Mouse (Mus musculus): ENCODE data around the gene Syngr1. TPM values are rescaled to one million over a fixed set of nuclear protein-coding genes. Genes with fewer than 3 reads are reported as not detected.
A peak's percentile ranks its signal among the peaks of the same experiment; 100 is the strongest.
"Not testable (repeated sequence)": the region's sequence is repeated elsewhere in the genome, so short reads cannot be mapped to it uniquely, and the experiment has no call there.

The Syngr1 gene
- polyA plus RNA-seq, 1 experiment from 2014 or later: 20.7 TPM

GRCm38 (mm10) chr15:80115866-80116794 is 25.0 kb downstream of the Syngr1 start:
- H3K36me3 ChIP-seq (ENCODE audit: control insufficient read depth, insufficient read depth, low read length): no peaks in the 10 kb centered on the region
- H3K4me2 ChIP-seq (ENCODE audit: low read depth, low read length): peak overlapping the region; percentile 13; the same call in 1 of the 2 replicates
- H3K9ac ChIP-seq (ENCODE audit: low read length): no peak overlapping the region
- H3K27ac ChIP-seq (ENCODE audit: low read length): no peak overlapping the region
- no peaks in the 10 kb centered on the region for H3K4me1 ChIP-seq (replicated peaks; ENCODE audit: control insufficient read depth, insufficient read depth, low read length)
- WGBS: 57% methylated on average over 13 of the region's 13 CpGs
- no peaks in the 10 kb centered on the region for H3K27me3 ChIP-seq (ENCODE audit: control insufficient read depth, insufficient read depth, low read depth, low read length)
- no peak overlapping the region for H3K4me3 ChIP-seq (ENCODE audit: low read length)
- no peaks in the 10 kb centered on the region for H3K9me3 ChIP-seq (ENCODE audit: control insufficient read depth, low read length)
- no peak for ATAC-seq (ENCODE audit: low read depth)

- H3K4me1 ChIP-seq (replicated peaks; ENCODE audit: control insufficient read depth, insufficient read depth, low read length): no peaks in the 10 kb centered on the region
- H3K4me2 ChIP-seq (ENCODE audit: low read depth, low read length): no peak overlapping the region
- H3K36me3 ChIP-seq (ENCODE audit: control insufficient read depth, insufficient read depth, low read length): no peaks in the 10 kb centered on the region
- H3K27me3 ChIP-seq (ENCODE audit: control insufficient read depth, insufficient read depth, low read depth, low read length): no peaks in the 10 kb centered on the region
- no peaks in the 10 kb centered on the region for H3K9me3 ChIP-seq (ENCODE audit: control insufficient read depth, low read length)
- no peak for ATAC-seq (ENCODE audit: low read depth)
- WGBS: 59% methylated on average over 8 of the region's 8 CpGs
- no peak overlapping the region for H3K27ac ChIP-seq (ENCODE audit: low read length)
- no peak overlapping the region for H3K4me3 ChIP-seq (ENCODE audit: low read length)
- H3K9ac ChIP-seq (ENCODE audit: low read length): no peak overlapping the region
Measured at GRCm38 (mm10) chr15:80117154-80117553, 26.0 kb downstream of the Syngr1 start.

GRCm38 (mm10) chr15:80119076-80119475 is 27.9 kb downstream of the Syngr1 start:
- Histone ChIP-seq H3K9ac (ENCODE audit: low read length) (no peak overlapping the region), H3K4me2 (ENCODE audit: low read depth, low read length) (no peak overlapping the region), H3K36me3 (ENCODE audit: control insufficient read depth, insufficient read depth, low read length) (no peaks in the 10 kb centered on the region), H3K9me3 (ENCODE audit: control insufficient read depth, low read length) (no peaks in the 10 kb centered on the region), H3K27me3 (ENCODE audit: control insufficient read depth, insufficient read depth, low read depth, low read length) (no peaks in the 10 kb centered on the region), H3K4me1 (replicated peaks; ENCODE audit: control insufficient read depth, insufficient read depth, low read length) (no peaks in the 10 kb centered on the region), H3K27ac (ENCODE audit: low read length) (no peak overlapping the region), H3K4me3 (ENCODE audit: low read length) (no peak overlapping the region)
- WGBS: 90% methylated on average over 6 of the region's 6 CpGs
- no peak for ATAC-seq (ENCODE audit: low read depth)

GRCm38 (mm10) chr15:80121721-80122325 is 30.7 kb downstream of the Syngr1 start:
- no peak for ATAC-seq (ENCODE audit: low read depth)
- no peak overlapping the region for H3K4me2 ChIP-seq (ENCODE audit: low read depth, low read length)
- H3K9me3 ChIP-seq (ENCODE audit: control insufficient read depth, low read length): no peaks in the 10 kb centered on the region
- no peak overlapping the region for H3K9ac ChIP-seq (ENCODE audit: low read length)
- no peak overlapping the region for H3K27ac ChIP-seq (ENCODE audit: low read length)
- H3K4me3 ChIP-seq (ENCODE audit: low read length): no peak overlapping the region
- H3K4me1 ChIP-seq (replicated peaks; ENCODE audit: control insufficient read depth, insufficient read depth, low read length): peaks cover 3% of the 10 kb centered on the region; the same call in 1 of the 2 replicates
- WGBS: 86% methylated on average over 9 of the region's 9 CpGs
- H3K27me3 ChIP-seq (ENCODE audit: control insufficient read depth, insufficient read depth, low read depth, low read length): no peaks in the 10 kb centered on the region
- no peaks in the 10 kb centered on the region for H3K36me3 ChIP-seq (ENCODE audit: control insufficient read depth, insufficient read depth, low read length)

GRCm38 (mm10) chr15:80122431-80122830 is 31.3 kb downstream of the Syngr1 start:
- not testable (repeated sequence) for H3K9ac ChIP-seq (ENCODE audit: low read length); H3K27me3 ChIP-seq (ENCODE audit: control insufficient read depth, insufficient read depth, low read depth, low read length); H3K9me3 ChIP-seq (ENCODE audit: control insufficient read depth, low read length); H3K4me2 ChIP-seq (ENCODE audit: low read depth, low read length); H3K27ac ChIP-seq (ENCODE audit: low read length); H3K4me1 ChIP-seq (replicated peaks; ENCODE audit: control insufficient read depth, insufficient read depth, low read length); H3K4me3 ChIP-seq (ENCODE audit: low read length); H3K36me3 ChIP-seq (ENCODE audit: control insufficient read depth, insufficient read depth, low read length); ATAC-seq (ENCODE audit: low read depth)
- WGBS: 87% methylated on average over 6 of the region's 6 CpGs

GRCm38 (mm10) chr15:80124651-80125050 is 33.5 kb downstream of the Syngr1 start:
- H3K27ac ChIP-seq (ENCODE audit: low read length): peak overlapping the region; percentile 64

GRCm38 (mm10) chr15:80127191-80127590 is 36.1 kb downstream of the Syngr1 start:
- Histone ChIP-seq H3K27me3 (ENCODE audit: control insufficient read depth, insufficient read depth, low read depth, low read length) (no peaks in the 10 kb centered on the region), H3K9me3 (ENCODE audit: control insufficient read depth, low read length) (no peaks in the 10 kb centered on the region), H3K4me2 (ENCODE audit: low read depth, low read length) (no peak overlapping the region), H3K27ac (ENCODE audit: low read length) (no peak overlapping the region), H3K4me3 (ENCODE audit: low read length) (no peak overlapping the region), H3K36me3 (ENCODE audit: control insufficient read depth, insufficient read depth, low read length) (no peaks in the 10 kb centered on the region), H3K9ac (ENCODE audit: low read length) (no peak overlapping the region), H3K4me1 (replicated peaks; ENCODE audit: control insufficient read depth, insufficient read depth, low read length) (peaks cover 3% of the 10 kb centered on the region; the same call in 1 of the 2 replicates)
- ATAC-seq (ENCODE audit: low read depth): no peak
- WGBS: 48% methylated on average over 1 of the region's 1 CpGs

More at GRCm38 (mm10) chr15:80124651-80125050, 33.5 kb downstream of the Syngr1 start:
- 75% methylated on average over 4 of the region's 4 CpGs for WGBS
- H3K4me3 ChIP-seq (ENCODE audit: low read length): no peak overlapping the region
- H3K9ac ChIP-seq (ENCODE audit: low read length): no peak overlapping the region
- H3K4me1 ChIP-seq (replicated peaks; ENCODE audit: control insufficient read depth, insufficient read depth, low read length): peaks cover 3% of the 10 kb centered on the region; the same call in 1 of the 2 replicates
- no peak for ATAC-seq (ENCODE audit: low read depth)
- no peak overlapping the region for H3K4me2 ChIP-seq (ENCODE audit: low read depth, low read length)
- H3K27me3 ChIP-seq (ENCODE audit: control insufficient read depth, insufficient read depth, low read depth, low read length): no peaks in the 10 kb centered on the region
- H3K36me3 ChIP-seq (ENCODE audit: control insufficient read depth, insufficient read depth, low read length): no peaks in the 10 kb centered on the region
- H3K9me3 ChIP-seq (ENCODE audit: control insufficient read depth, low read length): no peaks in the 10 kb centered on the region

- Histone ChIP-seq H3K4me1 (replicated peaks; ENCODE audit: control insufficient read depth, insufficient read depth, low read length) (peaks cover 10% of the 10 kb centered on the region), H3K4me3 (ENCODE audit: low read length) (no peak overlapping the region), H3K9ac (ENCODE audit: low read length) (no peak overlapping the region), H3K27ac (ENCODE audit: low read length) (no peak overlapping the region), H3K9me3 (ENCODE audit: control insufficient read depth, low read length) (no peaks in the 10 kb centered on the region), H3K36me3 (ENCODE audit: control insufficient read depth, insufficient read depth, low read length) (no peaks in the 10 kb centered on the region), H3K4me2 (ENCODE audit: low read depth, low read length) (no peak overlapping the region), H3K27me3 (ENCODE audit: control insufficient read depth, insufficient read depth, low read depth, low read length) (no peaks in the 10 kb centered on the region)
- no peak for ATAC-seq (ENCODE audit: low read depth)
- WGBS: 84% methylated on average over 6 of the region's 6 CpGs
Measured at GRCm38 (mm10) chr15:80129982-80130381, 38.8 kb downstream of the Syngr1 start.

GRCm38 (mm10) chr15:80130689-80131088 is 39.6 kb downstream of the Syngr1 start:
- H3K4me1 ChIP-seq (replicated peaks; ENCODE audit: control insufficient read depth, insufficient read depth, low read length): peaks cover 7% of the 10 kb centered on the region
- H3K27ac ChIP-seq (ENCODE audit: low read length): no peak overlapping the region
- no peak overlapping the region for H3K4me2 ChIP-seq (ENCODE audit: low read depth, low read length)
- H3K9ac ChIP-seq (ENCODE audit: low read length): no peak overlapping the region
- H3K27me3 ChIP-seq (ENCODE audit: control insufficient read depth, insufficient read depth, low read depth, low read length): no peaks in the 10 kb centered on the region
- WGBS: 63% methylated on average over 5 of the region's 5 CpGs
- H3K9me3 ChIP-seq (ENCODE audit: control insufficient read depth, low read length): no peaks in the 10 kb centered on the region
- H3K4me3 ChIP-seq (ENCODE audit: low read length): no peak overlapping the region
- no peak for ATAC-seq (ENCODE audit: low read depth)
- no peaks in the 10 kb centered on the region for H3K36me3 ChIP-seq (ENCODE audit: control insufficient read depth, insufficient read depth, low read length)

Measured in lung, embryonic 16.5 days (tissue).